Mouse (Mus musculus): Measurements from ENCODE around the gene Pros1.

GRCm38 (mm10) chr16:62822472-62822871, 31.6 kb upstream of the Pros1 start:
- TF ChIP-seq POLR2A (IDR thresholded peaks at IDR 0.05; ENCODE audit: borderline replicate concordance, low read depth, low read length) (no peak), CTCF (IDR thresholded peaks at IDR 0.05; ENCODE audit: low read depth, low read length) (no peak)

Measured in bone marrow macrophage, adult 2 months (primary cell).